Mouse (Mus musculus): ENCODE data around the gene Il1r1. TPM values are rescaled to one million over a fixed set of nuclear protein-coding genes. Genes with fewer than 3 reads are reported as not detected.

The Il1r1 gene
- polyA plus RNA-seq, 1 experiment from 2014 or later: 8.7 TPM

- Histone ChIP-seq H3K36me3 (no peaks in the 10 kb centered on the region), H3K4me2 (no peak overlapping the region), H3K9ac (no peak overlapping the region), H3K27me3 (replicated peaks) (no peaks in the 10 kb centered on the region), H3K9me3 (replicated peaks) (no peaks in the 10 kb centered on the region), H3K27ac (ENCODE audit: poor library complexity, severe bottlenecking) (no peak overlapping the region), H3K4me3 (no peak overlapping the region), H3K4me1 (replicated peaks) (peaks cover 15% of the 10 kb centered on the region)
- ATAC-seq (ENCODE audit: insufficient number of reproducible peaks, low FRiP score): no peak
- 63% methylated on average over 4 of the region's 4 CpGs for WGBS
Measured at GRCm38 (mm10) chr1:40352158-40352903, 127.5 kb downstream of the Il1r1 start.

- no peak for ATAC-seq (ENCODE audit: insufficient number of reproducible peaks, low FRiP score)
- no peak overlapping the region for H3K4me2 ChIP-seq
- 80% methylated on average over 2 of the region's 2 CpGs for WGBS
- H3K9ac ChIP-seq: no peak overlapping the region
- no peak overlapping the region for H3K27ac ChIP-seq (ENCODE audit: poor library complexity, severe bottlenecking)
- H3K4me3 ChIP-seq: no peak overlapping the region
- no peaks in the 10 kb centered on the region for H3K9me3 ChIP-seq (replicated peaks)
- peaks cover 15% of the 10 kb centered on the region for H3K4me1 ChIP-seq (replicated peaks)
- H3K27me3 ChIP-seq (replicated peaks): no peaks in the 10 kb centered on the region
- no peaks in the 10 kb centered on the region for H3K36me3 ChIP-seq
Measured at GRCm38 (mm10) chr1:40352904-40353286, 128.0 kb downstream of the Il1r1 start.

GRCm38 (mm10) chr1:40354665-40355064 is 129.8 kb downstream of the Il1r1 start:
- no peaks in the 10 kb centered on the region for H3K36me3 ChIP-seq
- no peak overlapping the region for H3K27ac ChIP-seq (ENCODE audit: poor library complexity, severe bottlenecking)
- H3K27me3 ChIP-seq (replicated peaks): no peaks in the 10 kb centered on the region
- no peaks in the 10 kb centered on the region for H3K9me3 ChIP-seq (replicated peaks)
- no peak overlapping the region for H3K9ac ChIP-seq
- H3K4me3 ChIP-seq: no peak overlapping the region
- H3K4me2 ChIP-seq: no peak overlapping the region
- ATAC-seq (ENCODE audit: insufficient number of reproducible peaks, low FRiP score): no peak
- peaks cover 25% of the 10 kb centered on the region for H3K4me1 ChIP-seq (replicated peaks)
- WGBS: 81% methylated on average over 3 of the region's 3 CpGs

DNA sequence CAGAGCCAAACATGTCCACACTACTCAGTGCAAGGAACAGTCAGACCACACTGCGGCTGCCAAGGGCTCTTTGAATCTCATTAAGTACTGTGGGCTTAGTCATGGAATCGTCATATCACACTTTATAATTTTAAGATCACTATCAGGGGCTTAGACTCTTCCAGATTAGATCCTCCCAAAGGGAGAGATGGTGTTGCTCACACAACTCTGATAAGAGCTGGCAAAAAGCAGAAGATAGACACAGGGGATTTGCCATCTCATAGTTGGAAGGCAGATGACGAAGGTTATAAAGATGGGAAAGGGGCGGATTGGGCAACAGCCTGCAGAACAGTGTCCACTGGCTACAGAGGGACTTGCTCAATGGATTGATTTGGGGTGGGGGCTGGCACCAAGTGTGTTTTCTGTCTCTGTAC is 130.6 kb downstream of the Il1r1 start:
- Histone ChIP-seq H3K4me3 (no peak overlapping the region), H3K36me3 (no peaks in the 10 kb centered on the region), H3K27me3 (replicated peaks) (no peaks in the 10 kb centered on the region), H3K27ac (ENCODE audit: poor library complexity, severe bottlenecking) (no peak overlapping the region), H3K4me1 (replicated peaks) (peaks cover 28% of the 10 kb centered on the region), H3K4me2 (no peak overlapping the region), H3K9me3 (replicated peaks) (no peaks in the 10 kb centered on the region), H3K9ac (no peak overlapping the region)
- ATAC-seq (ENCODE audit: insufficient number of reproducible peaks, low FRiP score): no peak
- 82% methylated on average over 4 of the region's 4 CpGs for WGBS

- Histone ChIP-seq H3K4me3 (no peak overlapping the region), H3K9ac (no peak overlapping the region), H3K9me3 (replicated peaks) (no peaks in the 10 kb centered on the region), H3K36me3 (no peaks in the 10 kb centered on the region), H3K27ac (ENCODE audit: poor library complexity, severe bottlenecking) (no peak overlapping the region), H3K27me3 (replicated peaks) (no peaks in the 10 kb centered on the region), H3K4me2 (no peak overlapping the region), H3K4me1 (replicated peaks) (peaks cover 29% of the 10 kb centered on the region)
- WGBS: 39% methylated on average over 10 of the region's 10 CpGs
- peak; percentile 51; the same call in 1 of the 2 replicates for ATAC-seq (ENCODE audit: insufficient number of reproducible peaks, low FRiP score)
Measured at GRCm38 (mm10) chr1:40355904-40356521, 131.1 kb downstream of the Il1r1 start.

DNA sequence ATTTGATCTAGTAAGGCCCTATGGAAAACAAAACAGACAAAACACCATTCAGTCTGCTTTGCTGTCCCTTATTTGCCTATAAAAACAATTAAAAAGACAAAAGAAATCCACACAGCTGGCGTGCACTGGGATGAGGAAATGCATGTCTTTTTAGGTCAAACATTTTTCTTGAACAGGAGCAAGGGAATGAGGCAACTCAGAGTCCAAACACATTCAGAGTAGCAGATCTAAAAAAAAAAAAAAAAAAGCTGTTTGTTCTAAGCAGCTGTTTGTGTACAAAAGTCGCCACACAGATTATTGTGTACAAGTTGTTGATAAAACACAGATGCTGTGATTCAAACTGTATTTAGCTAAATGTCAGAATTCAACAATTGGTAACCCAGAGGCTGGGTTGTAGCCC is 133.0 kb downstream of the Il1r1 start:
- Histone ChIP-seq H3K27ac (ENCODE audit: poor library complexity, severe bottlenecking) (no peak overlapping the region), H3K4me2 (no peak overlapping the region), H3K9me3 (replicated peaks) (no peaks in the 10 kb centered on the region), H3K4me3 (no peak overlapping the region), H3K27me3 (replicated peaks) (no peaks in the 10 kb centered on the region), H3K36me3 (no peaks in the 10 kb centered on the region), H3K4me1 (replicated peaks) (peaks cover 31% of the 10 kb centered on the region), H3K9ac (no peak overlapping the region)
- no peak for ATAC-seq (ENCODE audit: insufficient number of reproducible peaks, low FRiP score)
- WGBS: 68% methylated on average over 2 of the region's 2 CpGs

- ATAC-seq (ENCODE audit: insufficient number of reproducible peaks, low FRiP score): no peak
Measured at GRCm38 (mm10) chr1:40358351-40358750, 133.5 kb downstream of the Il1r1 start.

GRCm38 (mm10) chr1:40358771-40359181 is 133.9 kb downstream of the Il1r1 start:
- H3K4me3 ChIP-seq: no peak overlapping the region
- no peaks in the 10 kb centered on the region for H3K9me3 ChIP-seq (replicated peaks)
- no peak overlapping the region for H3K4me2 ChIP-seq
- H3K36me3 ChIP-seq: no peaks in the 10 kb centered on the region
- 15% methylated on average over 4 of the region's 4 CpGs for WGBS
- H3K4me1 ChIP-seq (replicated peaks): peaks cover 32% of the 10 kb centered on the region
- ATAC-seq (ENCODE audit: insufficient number of reproducible peaks, low FRiP score): no peak; the same call in none of the 2 replicates
- H3K9ac ChIP-seq: no peak overlapping the region
- no peak overlapping the region for H3K27ac ChIP-seq (ENCODE audit: poor library complexity, severe bottlenecking)
- H3K27me3 ChIP-seq (replicated peaks): no peaks in the 10 kb centered on the region

More at GRCm38 (mm10) chr1:40358351-40358750, 133.5 kb downstream of the Il1r1 start:
- Histone ChIP-seq H3K4me2 (no peak overlapping the region), H3K4me1 (replicated peaks) (peaks cover 32% of the 10 kb centered on the region), H3K27me3 (replicated peaks) (no peaks in the 10 kb centered on the region), H3K36me3 (no peaks in the 10 kb centered on the region), H3K27ac (ENCODE audit: poor library complexity, severe bottlenecking) (no peak overlapping the region), H3K4me3 (no peak overlapping the region), H3K9me3 (replicated peaks) (no peaks in the 10 kb centered on the region), H3K9ac (no peak overlapping the region)
- WGBS: 69% methylated on average over 2 of the region's 2 CpGs

- no peak overlapping the region for H3K9ac ChIP-seq
- no peaks in the 10 kb centered on the region for H3K36me3 ChIP-seq
- no peak overlapping the region for H3K4me3 ChIP-seq
- peaks cover 32% of the 10 kb centered on the region for H3K4me1 ChIP-seq (replicated peaks)
- H3K27ac ChIP-seq (ENCODE audit: poor library complexity, severe bottlenecking): no peak overlapping the region
- no peaks in the 10 kb centered on the region for H3K9me3 ChIP-seq (replicated peaks)
- no peak overlapping the region for H3K4me2 ChIP-seq
- 46% methylated on average over 2 of the region's 2 CpGs for WGBS
- H3K27me3 ChIP-seq (replicated peaks): no peaks in the 10 kb centered on the region
- no peak for ATAC-seq (ENCODE audit: insufficient number of reproducible peaks, low FRiP score)
Measured at GRCm38 (mm10) chr1:40359731-40360130, 134.9 kb downstream of the Il1r1 start.

DNA sequence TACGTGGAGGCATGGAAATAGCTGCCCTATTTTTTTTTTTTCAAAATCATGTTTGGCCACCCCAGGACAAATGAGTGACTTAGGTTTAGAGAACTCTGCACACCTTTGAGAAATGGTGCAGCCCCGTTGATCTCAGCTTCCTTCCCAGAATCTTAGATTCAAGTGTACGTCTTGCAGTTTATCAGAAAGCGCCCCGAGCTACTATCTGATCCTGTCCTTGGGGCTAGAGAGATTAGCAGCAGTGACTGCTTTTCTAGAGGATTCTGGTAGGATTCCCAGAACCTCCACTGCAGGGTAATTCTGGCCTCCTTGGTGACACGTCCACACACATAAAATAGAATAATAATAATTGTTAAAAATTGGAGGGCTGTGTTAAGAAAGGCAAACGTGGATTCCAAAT is 136.1 kb downstream of the Il1r1 start:
- Histone ChIP-seq H3K4me3 (no peak overlapping the region), H3K9ac (no peak overlapping the region), H3K4me2 (no peak overlapping the region), H3K27me3 (replicated peaks) (no peaks in the 10 kb centered on the region), H3K27ac (ENCODE audit: poor library complexity, severe bottlenecking) (no peak overlapping the region), H3K4me1 (replicated peaks) (peaks cover 25% of the 10 kb centered on the region), H3K36me3 (no peaks in the 10 kb centered on the region), H3K9me3 (replicated peaks) (no peaks in the 10 kb centered on the region)
- WGBS: 51% methylated on average over 7 of the region's 7 CpGs
- ATAC-seq (ENCODE audit: insufficient number of reproducible peaks, low FRiP score): no peak

DNA sequence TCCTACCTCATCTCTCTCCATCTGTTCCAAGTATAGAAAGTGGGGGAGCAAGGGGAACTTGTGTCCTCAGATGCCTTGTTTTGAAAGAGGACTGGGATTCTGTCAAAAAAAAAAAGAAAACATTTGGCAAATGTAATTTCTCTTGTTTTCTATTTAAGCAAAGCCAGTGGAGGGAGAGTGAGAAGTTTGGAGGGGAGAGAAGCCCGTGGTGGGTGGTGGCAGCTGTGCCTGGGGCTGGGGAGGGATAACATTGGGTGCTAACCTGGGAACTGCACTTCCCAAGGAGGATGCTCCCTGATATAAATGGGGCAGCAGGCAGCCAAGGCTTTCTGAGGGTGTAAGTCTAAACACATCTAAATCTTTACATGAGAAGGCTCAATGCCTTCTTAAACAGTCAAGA is 136.7 kb downstream of the Il1r1 start:
- Histone ChIP-seq H3K4me1 (replicated peaks) (peaks cover 18% of the 10 kb centered on the region), H3K9me3 (replicated peaks) (no peaks in the 10 kb centered on the region), H3K27me3 (replicated peaks) (no peaks in the 10 kb centered on the region), H3K27ac (ENCODE audit: poor library complexity, severe bottlenecking) (no peak overlapping the region), H3K9ac (no peak overlapping the region), H3K4me3 (no peak overlapping the region), H3K4me2 (no peak overlapping the region), H3K36me3 (no peaks in the 10 kb centered on the region)
- WGBS: 63% methylated on average over 1 of the region's 1 CpGs
- no peak for ATAC-seq (ENCODE audit: insufficient number of reproducible peaks, low FRiP score)

All from heart, embryonic 12.5 days (tissue).